Comparison of ENCODE assay signal across 8 mouse cellular contexts in the genomic region with DNA sequence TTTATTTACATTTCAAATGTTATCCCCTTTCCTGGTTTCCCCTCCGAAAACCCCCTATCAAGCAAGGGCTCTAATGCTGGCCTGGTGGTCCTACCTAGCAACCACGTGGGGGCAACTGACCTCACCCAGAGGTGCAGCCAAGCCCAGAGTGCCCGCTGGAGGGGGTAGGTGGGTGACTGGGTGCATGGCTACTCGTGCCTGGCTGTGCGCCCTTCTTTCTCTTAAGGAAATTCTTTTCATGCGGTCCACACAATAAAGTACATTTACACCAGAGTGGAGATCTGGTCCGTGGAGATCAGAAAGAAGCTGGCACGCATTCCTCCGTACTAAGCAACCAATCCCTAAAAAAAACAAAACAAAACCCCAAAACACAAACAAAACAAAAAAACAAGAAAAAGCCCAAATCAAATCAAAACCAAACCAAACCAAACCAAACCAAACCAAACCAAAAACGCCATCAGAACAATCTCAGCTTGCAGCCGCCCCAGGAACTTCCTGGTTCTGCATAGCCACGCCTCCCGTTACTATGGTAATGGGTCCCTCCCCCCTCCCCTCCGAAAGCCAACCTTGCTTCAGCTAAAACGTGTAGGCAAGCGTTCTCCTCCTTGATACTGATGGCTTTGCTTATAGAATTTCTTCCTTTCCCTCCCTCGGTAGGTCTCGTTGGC. TPM values are rescaled to one million over a fixed set of nuclear protein-coding genes. Genes with fewer than 3 reads are reported as not detected.
DNase-seq lines count a peak whose midpoint lies in the region; ATAC-seq lines count a peak whose summit lies in the region.

No protein-coding gene starts in this region.

- peak; percentile 54; the same call in 1 of the 2 replicates for ATAC-seq in liver, embryonic 16.5 days (ENCODE audit: low read depth)
- ATAC-seq in neural tube, embryonic 12.5 days (ENCODE audit: low FRiP score, low read depth), result peak; percentile 88

- peak; percentile 75 for DNase-seq in left cerebral cortex, postnatal 4 days
- DNase-seq in left cerebral cortex, adult 11 months (ENCODE audit: low spot score), result no peak
- peak; percentile 60 for DNase-seq in cerebellum, adult 11-12 months
- DNase-seq in forelimb bud, embryonic 11.5 days (ENCODE audit: low read depth, low spot score), result peak; percentile 92
- DNase-seq in induced T-regulatory cell, adult 2 months (ENCODE audit: low read depth), result peak; percentile 96
- peak; percentile 54 to 60 for DNase-seq in thymus, postnatal 36 days

- under 1% methylated on average over 18 of the region's 18 CpGs for WGBS in liver, embryonic 16.5 days (ENCODE audit: insufficient replicate concordance)
- 1% methylated on average over 18 of the region's 18 CpGs for whole genome bisulfite sequencing in neural tube, embryonic 12.5 days

- H3K9ac ChIP-seq in liver, embryonic 16.5 days (ENCODE audit: low read depth, low read length), result no peak overlapping the region
- H3K9ac ChIP-seq in neural tube, embryonic 12.5 days, result no peak overlapping the region

- H3K9me3 ChIP-seq in liver, embryonic 16.5 days (replicated peaks; ENCODE audit: control insufficient read depth, low read length), result no peaks in the 10 kb centered on the region
- no peaks in the 10 kb centered on the region for H3K9me3 ChIP-seq in neural tube, embryonic 12.5 days

- H3K27ac ChIP-seq in liver, embryonic 16.5 days (ENCODE audit: low read length), result no peak overlapping the region
- H3K27ac ChIP-seq in neural tube, embryonic 12.5 days, result no peak overlapping the region

- no peaks in the 10 kb centered on the region for H3K36me3 ChIP-seq in liver, embryonic 16.5 days (ENCODE audit: control insufficient read depth, insufficient read depth)
- peaks cover 5% of the 10 kb centered on the region; the same call in 1 of the 2 replicates for H3K36me3 ChIP-seq in neural tube, embryonic 12.5 days

- H3K4me2 ChIP-seq in liver, embryonic 16.5 days (ENCODE audit: low read depth, low read length), result peak overlapping the region; percentile 50
- H3K4me2 ChIP-seq in neural tube, embryonic 12.5 days (replicated peaks), result peak overlapping the region; percentile 66

- intact Hi-C loops in left cerebral cortex, postnatal 4 days (cut with DNase I), result no loop called here

- H3K4me1 ChIP-seq in liver, embryonic 16.5 days (ENCODE audit: control insufficient read depth, low read depth, low read length), result peaks cover 17% of the 10 kb centered on the region
- peaks cover 8% of the 10 kb centered on the region for H3K4me1 ChIP-seq in neural tube, embryonic 12.5 days

- H3K27me3 ChIP-seq in liver, embryonic 16.5 days (ENCODE audit: control insufficient read depth, insufficient read depth, low read depth, low read length), result no peaks in the 10 kb centered on the region
- no peaks in the 10 kb centered on the region for H3K27me3 ChIP-seq in neural tube, embryonic 12.5 days (replicated peaks)

- peak overlapping the region; percentile 38 for H3K4me3 ChIP-seq in liver, embryonic 16.5 days (ENCODE audit: low read depth, low read length)
- peak overlapping the region; percentile 36 for H3K4me3 ChIP-seq in neural tube, embryonic 12.5 days

RNA-seq across cellular contexts. Expression of gene Gm6525, which starts 54.4 kb away (rescaled TPM):
- not detected for total RNA-seq in left cerebral cortex, postnatal 4 days (2021)
- 0.27 and 0.37 TPM in 2 replicates for polyA plus RNA-seq in liver, embryonic 16.5 days (2015; fragmentation: Nextera tagmentation; extraction: Ambion mirVana)
- polyA plus RNA-seq in neural tube, embryonic 12.5 days (2016; fragmentation: Nextera tagmentation; extraction: Ambion mirVana), result 2.2 and 2.6 TPM in 2 replicates
